Mouse (Mus musculus) leukemia stem cell, adult 10-12 weeks (primary cell): ENCODE results near the gene Ppp1r11. TPM values are rescaled to one million over a fixed set of nuclear protein-coding genes. Genes with fewer than 3 reads are reported as not detected.

Experiments used
- polyA plus RNA-seq: library from polyadenylated mRNA; stranded (reverse); fragments of >175 nt; gene quantifications from 2 replicates; pipeline ENCODE4 v1.2.3, GENCODE M21; 2012; ENCODE audit warnings: low replicate concordance

Ppp1r11 gene
- 87.0 and 326 TPM in 2 replicates for polyA plus RNA-seq

GRCm38 (mm10) chr17:36950981-36951947, at the start of gene Ppp1r11:
Gene Ppp1r11, minus strand, starts transcription at chr17:36951741.

DNA sequence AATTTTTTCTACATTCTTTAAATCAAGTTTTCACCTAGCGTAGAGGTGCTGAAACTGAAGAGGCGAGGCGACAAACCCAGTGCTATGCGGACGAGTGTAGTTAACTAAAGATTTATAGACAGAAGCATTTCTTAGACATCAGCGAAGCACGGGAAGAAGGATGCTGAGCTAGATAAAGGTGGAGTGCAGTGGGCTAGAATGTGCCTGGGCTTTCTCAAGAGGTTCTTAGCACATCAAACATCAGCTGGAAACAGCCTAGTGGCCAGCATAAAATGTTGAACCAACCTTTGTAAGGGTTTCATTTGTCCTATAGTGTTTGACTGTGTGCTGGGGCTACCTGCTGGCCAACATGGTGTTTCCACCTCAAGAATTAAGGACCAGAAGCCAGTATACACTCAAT, 49.3 kb upstream of the Ppp1r11 start, which contains the start of gene Zfp57:
Gene Zfp57 (plus strand): TSS at position 301 of the 400 bp plus-strand sequence.

DNA sequence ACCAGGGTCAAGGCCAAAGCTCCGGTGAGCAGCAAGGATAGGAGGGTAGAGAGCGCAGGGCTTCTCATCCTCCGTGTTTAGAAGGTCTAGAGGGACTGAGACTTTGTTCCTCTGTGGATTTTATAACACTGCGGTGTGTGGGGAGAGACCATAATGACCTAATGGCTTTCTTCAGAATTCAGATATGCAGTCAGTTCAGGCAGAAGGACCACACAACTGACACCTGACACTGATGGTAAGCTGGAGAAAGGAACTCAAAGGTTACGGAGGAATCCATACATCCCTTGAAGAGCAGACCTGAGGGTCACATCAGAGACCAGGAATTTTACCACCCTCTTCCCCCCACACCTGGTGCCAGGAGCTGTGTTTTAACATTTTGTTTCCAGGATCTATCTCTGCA, 37.9 kb upstream of the Ppp1r11 start, which contains the start of gene H2-M5:
Gene H2-M5 (minus strand): TSS at position 101 of the 400 bp plus-strand sequence.

GRCm38 (mm10) chr17:36981221-36981813, 29.8 kb upstream of the Ppp1r11 start, which contains the start of gene 2410137M14Rik:
Gene 2410137M14Rik, minus strand, starts transcription at chr17:36981237.

DNA sequence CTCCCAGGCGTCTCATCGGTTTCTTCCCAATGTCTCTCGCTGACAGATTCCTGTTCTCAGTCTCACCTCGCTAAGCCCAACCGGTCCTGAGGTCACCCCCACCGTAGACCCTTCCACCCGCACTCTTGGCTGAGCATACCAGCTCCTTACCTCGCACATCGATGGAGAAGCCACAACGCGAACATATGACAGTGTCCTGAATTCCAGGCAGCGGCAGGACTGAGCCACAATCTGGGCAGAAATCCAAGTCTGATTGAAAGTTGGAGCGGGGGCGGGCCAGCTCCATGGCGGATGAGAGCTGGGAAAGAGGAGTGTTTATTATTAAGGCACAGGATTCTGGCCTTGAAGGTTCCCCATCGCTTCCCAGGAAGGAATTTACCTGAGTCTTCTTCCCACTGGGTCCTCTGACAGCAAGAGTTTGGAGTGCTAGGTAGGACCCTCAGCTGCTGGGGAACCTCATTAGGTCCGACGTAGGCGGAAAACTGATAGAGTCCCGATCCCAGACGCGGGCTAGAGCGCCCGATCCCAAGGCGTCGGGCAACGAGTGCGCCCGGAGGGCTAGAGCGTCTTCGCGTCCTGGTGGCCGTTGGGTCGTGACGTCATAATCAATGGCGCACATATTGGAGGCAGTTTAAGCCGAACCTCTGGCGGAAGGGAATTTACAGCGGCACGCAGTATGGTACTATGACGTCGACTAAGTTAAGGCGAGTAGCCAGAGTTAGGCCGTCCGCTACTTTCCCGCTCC, 6.6 kb upstream of the Ppp1r11 start, which contains the start of the genes Znrd1 and Znrd1as:
Gene Znrd1 (minus strand): TSS at position 561 of the 745 bp plus-strand sequence.
Gene Znrd1as (plus strand): TSS at position 594 of the 745 bp plus-strand sequence.

GRCm38 (mm10) chr17:36942791-36943471, 8.6 kb downstream of the Ppp1r11 start, which contains the start of gene Rnf39:
Gene Rnf39, plus strand, starts transcription at chr17:36942918.

Other genes with a start within 250 kb of the Ppp1r11 start
- gene H2-M10.5, start 178.8 kb downstream of the Ppp1r11 start, polyA plus RNA-seq = not detected in 2 replicates
- not detected in 2 replicates for gene H2-M10.6, start 139.6 kb downstream of the Ppp1r11 start, polyA plus RNA-seq
- 19.6 and 19.7 TPM in 2 replicates for gene Trim26, start 114.6 kb downstream of the Ppp1r11 start, polyA plus RNA-seq
- 0.34 and 0.50 TPM in 2 replicates for gene Trim15, start 84.5 kb downstream of the Ppp1r11 start, polyA plus RNA-seq
- gene Trim10, start 82.2 kb downstream of the Ppp1r11 start, polyA plus RNA-seq = 9.5 and 47.5 TPM in 2 replicates
- gene Trim40, start 61.6 kb downstream of the Ppp1r11 start, polyA plus RNA-seq = not detected in 2 replicates
- gene Trim31, start 53.6 kb downstream of the Ppp1r11 start, polyA plus RNA-seq = not detected in 2 replicates
- 0.11 TPM in 1 of 2 replicates, not detected in the other for gene Rnf39, start 8.8 kb downstream of the Ppp1r11 start, polyA plus RNA-seq
- gene Znrd1, start 6.8 kb upstream of the Ppp1r11 start, polyA plus RNA-seq = 1.0 and 4.8 TPM in 2 replicates
- gene Znrd1as, start 6.9 kb upstream of the Ppp1r11 start, polyA plus RNA-seq = 0.19 TPM in 1 of 2 replicates, not detected in the other
- gene 2410137M14Rik, start 29.5 kb upstream of the Ppp1r11 start, polyA plus RNA-seq = not detected in 2 replicates
- gene H2-M5, start 37.8 kb upstream of the Ppp1r11 start, polyA plus RNA-seq = 0.07 TPM in 1 of 2 replicates, not detected in the other
- gene Zfp57, start 49.4 kb upstream of the Ppp1r11 start, polyA plus RNA-seq = 0.12 and 0.82 TPM in 2 replicates
- not detected in 2 replicates for gene Mog, start 71.7 kb upstream of the Ppp1r11 start, polyA plus RNA-seq
- 15.3 and 37.9 TPM in 2 replicates for gene Gabbr1, start 94.2 kb upstream of the Ppp1r11 start, polyA plus RNA-seq
- gene Olfr90, start 136.8 kb upstream of the Ppp1r11 start, polyA plus RNA-seq = not detected in 2 replicates
- gene Olfr91, start 146.5 kb upstream of the Ppp1r11 start, polyA plus RNA-seq = not detected in 2 replicates
- gene Olfr92, start 168.3 kb upstream of the Ppp1r11 start, polyA plus RNA-seq = not detected in 2 replicates
- not detected in 2 replicates for gene Olfr93, start 209.8 kb upstream of the Ppp1r11 start, polyA plus RNA-seq
- gene Ubd, start 242.2 kb upstream of the Ppp1r11 start, polyA plus RNA-seq = not detected in 2 replicates
- gene Olfr94, start 249.3 kb upstream of the Ppp1r11 start, polyA plus RNA-seq = not detected in 2 replicates